Mouse (Mus musculus) duodenum, adult 2 months (tissue): ENCODE results near the gene Armcx4. TPM values are rescaled to one million over a fixed set of nuclear protein-coding genes. Genes with fewer than 3 reads are reported as not detected.

Source experiments
- polyA plus RNA-seq: library from polyadenylated mRNA; depleted of rRNA; stranded (reverse); fragments of >200 nt; gene quantifications from 2 replicates; pipeline ENCODE4 v1.2.3, GENCODE M21; 2012; ENCODE audit warnings: low replicate concordance; rRNA removed

The Armcx4 gene
- polyA plus RNA-seq: 0.02 and 0.08 TPM in 2 replicates

GRCm38 (mm10) chrX:134686267-134686666 lies at the start of gene Armcx4:
TSS of gene Armcx4 (plus strand) at chrX:134686519.

GRCm38 (mm10) chrX:134717752-134718308 lies 31.5 kb downstream of the Armcx4 start, which contains the start of gene Armcx1:
TSS of gene Armcx1 (plus strand) at chrX:134717963.

Other genes with a start within 250 kb of the Armcx4 start
- not detected in 2 replicates for gene Taf7l, start 210.0 kb upstream of the Armcx4 start, polyA plus RNA-seq
- 0.20 and 0.37 TPM in 2 replicates for gene Timm8a1, start 144.7 kb upstream of the Armcx4 start, polyA plus RNA-seq
- 0.06 and 0.24 TPM in 2 replicates for gene Btk, start 102.9 kb upstream of the Armcx4 start, polyA plus RNA-seq
- 8.7 and 12.2 TPM in 2 replicates for gene Rpl36a, start 100.9 kb upstream of the Armcx4 start, polyA plus RNA-seq
- 0.53 and 1.1 TPM in 2 replicates for gene Gla, start 85.4 kb upstream of the Armcx4 start, polyA plus RNA-seq
- gene Hnrnph2, start 85.3 kb upstream of the Armcx4 start, polyA plus RNA-seq: 1.7 and 1.8 TPM in 2 replicates
- gene Armcx1, start 31.4 kb downstream of the Armcx4 start, polyA plus RNA-seq: 0.85 TPM in 1 of 2 replicates, not detected in the other
- 0.12 and 0.79 TPM in 2 replicates for gene Armcx6, start 64.9 kb downstream of the Armcx4 start, polyA plus RNA-seq
- 0.60 and 1.1 TPM in 2 replicates for gene Armcx3, start 70.1 kb downstream of the Armcx4 start, polyA plus RNA-seq
- 2.5 and 5.2 TPM in 2 replicates for gene Armcx2, start 122.7 kb downstream of the Armcx4 start, polyA plus RNA-seq